Mouse (Mus musculus) megakaryocyte-erythroid progenitor cell, adult 5-6 weeks (primary cell): ENCODE measurements around the gene Ttbk2. TPM values are rescaled to one million over a fixed set of nuclear protein-coding genes. Genes with fewer than 3 reads are reported as not detected.

Experiments used
- total RNA-seq, 2 experiments: library from RNA; stranded (forward) in 1 of 2; stranded (reverse) in 1 of 2; fragments of 200-1000, 215-1000 nt in 1 of 2; fragments of >200 nt in 1 of 2; fragmentation: Nextera tagmentation in 1 of 2; gene quantifications; 2 replicates each; pipeline ENCODE4 v1.2.3; 2014 to 2017

Ttbk2 gene
- total RNA-seq, 2 experiments from 2014 or later: 4.0 to 7.2 TPM

Other genes with a start within 250 kb of the Ttbk2 start
- 19.9 and 27.4 TPM in 2 replicates for gene Haus2, start 241.2 kb downstream of the Ttbk2 start, total RNA-seq (2014; fragmentation: Nextera tagmentation)
- 15.4 and 22.6 TPM in 2 replicates for gene Haus2, start 241.2 kb downstream of the Ttbk2 start, total RNA-seq (2017)
- gene Lrrc57, start 241.1 kb downstream of the Ttbk2 start, total RNA-seq (2014; fragmentation: Nextera tagmentation): 8.1 and 13.7 TPM in 2 replicates
- 14.1 and 27.4 TPM in 2 replicates for gene Lrrc57, start 241.1 kb downstream of the Ttbk2 start, total RNA-seq (2017)
- gene Stard9, start 221.5 kb downstream of the Ttbk2 start, total RNA-seq (2014; fragmentation: Nextera tagmentation): 0.07 and 0.59 TPM in 2 replicates
- gene Stard9, start 221.5 kb downstream of the Ttbk2 start, total RNA-seq (2017): 0.19 and 0.61 TPM in 2 replicates
- 44.7 and 52.0 TPM in 2 replicates for gene Cdan1, start 476 bp downstream of the Ttbk2 start, total RNA-seq (2014; fragmentation: Nextera tagmentation)
- gene Cdan1, start 476 bp downstream of the Ttbk2 start, total RNA-seq (2017): 14.9 and 21.3 TPM in 2 replicates
- gene Ubr1, start 120.1 kb upstream of the Ttbk2 start, total RNA-seq (2014; fragmentation: Nextera tagmentation): 32.9 and 36.0 TPM in 2 replicates
- gene Ubr1, start 120.1 kb upstream of the Ttbk2 start, total RNA-seq (2017): 36.1 and 39.5 TPM in 2 replicates
- gene Tmem62, start 126.4 kb upstream of the Ttbk2 start, total RNA-seq (2014; fragmentation: Nextera tagmentation): 4.4 and 5.8 TPM in 2 replicates
- gene Tmem62, start 126.4 kb upstream of the Ttbk2 start, total RNA-seq (2017): 5.2 and 16.5 TPM in 2 replicates
- gene Ccndbp1, start 157.8 kb upstream of the Ttbk2 start, total RNA-seq (2014; fragmentation: Nextera tagmentation): 52.3 and 61.3 TPM in 2 replicates
- gene Ccndbp1, start 157.8 kb upstream of the Ttbk2 start, total RNA-seq (2017): 28.9 and 73.9 TPM in 2 replicates
- gene Epb42, start 186.5 kb upstream of the Ttbk2 start, total RNA-seq (2014; fragmentation: Nextera tagmentation): 24.6 and 30.0 TPM in 2 replicates
- gene Epb42, start 186.5 kb upstream of the Ttbk2 start, total RNA-seq (2017): 13.0 and 19.8 TPM in 2 replicates
- gene Tgm5, start 235.2 kb upstream of the Ttbk2 start, total RNA-seq (2014; fragmentation: Nextera tagmentation): not detected in 2 replicates
- gene Tgm5, start 235.2 kb upstream of the Ttbk2 start, total RNA-seq (2017): not detected in 2 replicates